Mouse (Mus musculus) forebrain, embryonic 11.5 days (tissue): ENCODE measurements around the gene Gng2. TPM values are rescaled to one million over a fixed set of nuclear protein-coding genes. Genes with fewer than 3 reads are reported as not detected.
"Not testable (repeated sequence)": the region's sequence is repeated elsewhere in the genome, so short reads cannot be mapped to it uniquely, and the experiment has no call there.

Experiments used
- ATAC-seq: fragments of 200-750 bp; cut with Nextera tagmentation; replicated peaks from 2 replicates; pipeline ENCODE4 v1.8.0; 2017; ENCODE audit warnings: moderate TSS enrichment; ENCODE audit not compliant: low FRiP score
- DNase-seq: peaks from one replicate; pipeline ENCODE4 v3.0.0-alpha.2; 2017; ENCODE audit warnings: low spot score
- H3K27ac ChIP-seq: fragments of 300-500 bp; sonication (generic); 2 replicates; pipeline ENCODE4 v1.5.1; 2014; ENCODE audit warnings: low read depth, low read length
- H3K27me3 ChIP-seq: fragments of 300-500 bp; sonication (generic); 2 replicates; pipeline ENCODE4 v1.6.1; 2014; ENCODE audit warnings: mild to moderate bottlenecking, low read length, mixed read lengths; ENCODE audit not compliant: control insufficient read depth, insufficient read depth
- H3K36me3 ChIP-seq: fragments of 300-500 bp; sonication (generic); 2 replicates; pipeline ENCODE4 v1.6.1; 2014; ENCODE audit warnings: mild to moderate bottlenecking, low read length, moderate library complexity, mixed read lengths; ENCODE audit not compliant: control insufficient read depth, insufficient read depth
- H3K4me1 ChIP-seq: fragments of 300-500 bp; sonication (generic); replicated peaks from 2 replicates; pipeline ENCODE4 v1.6.1; 2014; ENCODE audit warnings: low read length, mixed read lengths; ENCODE audit not compliant: control insufficient read depth, insufficient read depth
- H3K4me2 ChIP-seq: fragments of 300-500 bp; sonication (generic); 2 replicates; pipeline ENCODE4 v1.6.1; 2014; ENCODE audit warnings: low read depth, mild to moderate bottlenecking, low read length, moderate library complexity, mixed read lengths; ENCODE audit not compliant: severe bottlenecking
- H3K4me3 ChIP-seq: fragments of 300-500 bp; sonication (generic); 2 replicates; pipeline ENCODE4 v1.5.1; 2014; ENCODE audit warnings: low read depth, low read length
- H3K9ac ChIP-seq: fragments of 300-500 bp; sonication (generic); 2 replicates; pipeline ENCODE4 v1.6.1; 2014; ENCODE audit warnings: low read length
- H3K9me3 ChIP-seq: fragments of 300-500 bp; sonication (generic); 2 replicates; pipeline ENCODE4 v1.6.1; 2016; ENCODE audit warnings: low read length, mixed read lengths; ENCODE audit not compliant: control insufficient read depth
- WGBS: fragments of 180-500 bp; shearing (Covaris S2); extraction: QIAGEN DNeasy Blood & Tissue Kit; methylation state at CpG from one replicate; pipeline ENCODE4 v1.1.7; 2014; 5-methylcytosine and 5-hydroxymethylcytosine counted together
- polyA plus RNA-seq: library from polyadenylated mRNA; unstranded; fragments of >200 nt; fragmentation: Nextera tagmentation; extraction: Ambion mirVana; gene quantifications from 2 replicates; pipeline ENCODE4 v1.2.1, GENCODE M21; 2014

Gene Gng2
- polyA plus RNA-seq, 1 experiment from 2014 or later: 142 TPM

DNA sequence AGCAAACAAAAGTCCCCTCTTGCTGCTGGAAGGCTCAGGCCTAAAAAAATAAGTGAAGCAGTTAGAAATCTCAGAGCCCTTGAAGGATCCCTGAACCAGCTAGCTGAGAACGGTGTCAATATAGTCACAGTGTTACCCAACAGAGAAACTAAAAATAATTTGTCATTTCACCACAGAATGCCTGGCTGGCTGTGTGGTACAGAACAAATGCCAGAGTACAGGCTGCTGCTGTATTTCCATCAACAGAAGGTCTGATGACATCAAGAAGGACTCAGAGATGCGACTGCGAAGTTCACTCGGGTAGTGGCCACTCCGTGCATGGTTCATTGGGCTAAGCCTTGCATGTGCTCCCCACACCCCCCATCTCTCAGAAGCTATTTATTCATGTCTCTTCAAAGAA is 89.9 kb downstream of the Gng2 start:
- Histone ChIP-seq H3K27ac (no peak overlapping the region), H3K4me3 (no peak overlapping the region), H3K36me3 (peaks cover 3% of the 10 kb centered on the region; the same call in 1 of the 2 replicates), H3K27me3 (no peaks in the 10 kb centered on the region), H3K4me2 (no peak overlapping the region), H3K9ac (no peak overlapping the region), H3K9me3 (no peaks in the 10 kb centered on the region), H3K4me1 (no peaks in the 10 kb centered on the region)
- 93% methylated on average over 5 of the region's 5 CpGs for WGBS
- ATAC-seq (no peak), DNase-seq (no peak)

DNA sequence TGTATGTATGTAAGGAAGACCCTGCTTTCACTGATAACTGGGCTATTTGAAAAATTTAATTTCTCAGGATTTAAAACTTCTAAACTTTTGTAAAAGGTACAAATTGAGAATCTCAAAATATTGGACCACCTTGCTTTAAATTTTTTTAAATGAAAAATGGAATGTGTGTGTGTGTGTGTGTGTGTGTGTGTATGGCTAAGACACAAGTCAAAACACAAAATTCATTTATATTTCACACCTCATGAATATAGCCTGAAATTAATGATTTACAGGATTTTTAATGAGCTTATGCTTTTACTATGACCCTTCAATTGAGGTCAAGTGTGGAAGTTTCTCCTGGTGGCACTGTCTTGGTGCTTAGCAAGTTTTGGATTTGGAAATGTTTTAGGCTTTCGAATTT is 93.0 kb downstream of the Gng2 start:
- H3K36me3 ChIP-seq, H3K9me3 ChIP-seq, H3K27me3 ChIP-seq, H3K4me1 ChIP-seq, H3K4me2 ChIP-seq, H3K27ac ChIP-seq, ATAC-seq, H3K9ac ChIP-seq, DNase-seq, H3K4me3 ChIP-seq: not testable (repeated sequence)
- 88% methylated on average over 1 of the region's 1 CpGs for WGBS

DNA sequence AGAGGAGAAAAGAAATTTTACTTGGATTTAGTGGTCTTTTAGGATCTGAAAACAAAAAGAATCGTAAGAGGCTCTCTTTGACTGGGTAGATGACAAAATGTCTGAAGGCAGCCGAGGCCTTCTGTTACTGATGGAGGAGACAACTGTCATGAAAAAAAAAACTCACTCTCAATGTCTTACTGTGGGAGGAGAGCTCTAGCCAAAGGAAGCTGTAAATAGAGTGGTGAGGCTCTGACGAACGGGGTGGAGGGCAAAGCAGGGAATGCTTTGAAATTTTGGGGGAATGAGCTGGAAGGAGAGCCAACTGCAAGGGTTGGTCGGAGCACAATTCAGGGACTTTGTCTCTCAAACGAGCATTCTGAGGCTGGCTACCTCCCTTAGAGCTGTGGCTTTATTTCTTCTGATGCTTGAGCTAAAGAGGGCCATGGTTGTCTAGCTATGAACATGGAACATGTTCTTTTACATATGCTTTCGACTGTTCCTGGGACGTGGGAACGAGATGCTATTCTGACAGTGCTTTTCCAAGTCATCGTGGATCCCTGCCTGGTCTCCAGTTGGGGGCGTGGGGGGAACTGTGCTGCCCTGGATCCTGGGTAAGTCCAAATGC is 103.1 kb downstream of the Gng2 start:
- 82% methylated on average over 11 of the region's 11 CpGs for WGBS
- no peak overlapping the region for H3K9ac ChIP-seq
- ATAC-seq: no peak
- H3K4me3 ChIP-seq: no peak overlapping the region
- H3K4me1 ChIP-seq: no peaks in the 10 kb centered on the region
- H3K9me3 ChIP-seq: no peaks in the 10 kb centered on the region
- H3K27me3 ChIP-seq: no peaks in the 10 kb centered on the region
- H3K27ac ChIP-seq: no peak overlapping the region
- H3K36me3 ChIP-seq: no peaks in the 10 kb centered on the region
- no peak overlapping the region for H3K4me2 ChIP-seq
- no peak for DNase-seq

DNA sequence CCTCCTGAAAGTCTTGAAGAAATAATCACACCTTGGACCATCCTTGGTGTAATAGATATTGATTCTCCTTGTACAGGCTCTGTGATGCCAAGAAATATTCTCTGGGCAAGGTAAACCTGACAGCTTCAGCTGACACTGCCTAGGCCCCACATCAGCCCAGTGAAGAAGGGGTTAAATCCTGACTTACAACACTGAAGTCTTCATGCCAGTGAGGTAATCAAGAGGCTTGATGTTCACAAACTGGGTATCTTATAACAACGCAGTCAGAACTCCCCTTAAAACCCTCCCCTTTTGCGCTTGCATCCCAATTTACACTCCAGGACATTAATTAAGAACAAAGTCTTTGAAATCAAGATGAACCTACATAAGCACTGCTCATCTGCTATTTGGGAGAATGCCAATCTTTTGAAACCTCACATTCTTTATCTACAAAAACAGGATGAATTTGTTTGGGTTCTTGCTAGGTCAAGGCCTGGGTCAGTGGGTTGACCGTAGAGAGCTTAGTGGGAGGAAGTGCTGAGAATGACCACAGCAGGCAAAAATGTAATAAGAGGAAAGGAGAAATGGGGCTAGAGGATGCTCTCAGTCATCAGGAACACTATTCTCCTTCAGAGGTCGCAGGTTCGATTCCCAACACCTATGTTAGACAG is 110.0 kb downstream of the Gng2 start:
- no peak overlapping the region for H3K4me2 ChIP-seq
- ATAC-seq (no peak), DNase-seq (no peak)
- no peaks in the 10 kb centered on the region for H3K27me3 ChIP-seq
- H3K4me1 ChIP-seq: no peaks in the 10 kb centered on the region
- no peak overlapping the region for H3K9ac ChIP-seq
- H3K9me3 ChIP-seq: no peaks in the 10 kb centered on the region
- H3K27ac ChIP-seq: no peak overlapping the region
- H3K4me3 ChIP-seq: no peak overlapping the region
- 72% methylated on average over 5 of the region's 5 CpGs for WGBS
- H3K36me3 ChIP-seq: no peaks in the 10 kb centered on the region

DNA sequence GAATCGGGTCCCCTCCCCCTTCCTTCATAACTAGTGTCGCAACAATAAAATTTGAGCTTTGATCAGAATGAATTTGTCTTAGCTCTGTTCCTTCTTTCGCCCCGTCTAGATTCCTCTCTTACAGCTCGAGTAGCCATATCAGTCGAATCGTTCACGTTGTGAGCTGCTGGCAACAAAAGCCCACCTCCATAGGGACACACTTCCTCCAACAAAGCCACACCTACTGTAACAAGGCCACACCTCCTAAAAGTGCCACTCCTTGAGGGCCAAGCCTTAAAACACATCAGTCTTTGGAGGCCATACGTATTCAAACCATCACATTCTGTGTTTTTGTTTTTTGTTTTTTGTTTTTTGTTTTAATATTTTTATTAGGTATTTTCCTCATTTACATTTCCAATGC is 112.3 kb downstream of the Gng2 start:
- not testable (repeated sequence) for H3K4me1 ChIP-seq, H3K36me3 ChIP-seq, H3K27ac ChIP-seq, H3K9me3 ChIP-seq, H3K4me3 ChIP-seq, ATAC-seq, H3K4me2 ChIP-seq, H3K27me3 ChIP-seq, H3K9ac ChIP-seq, DNase-seq
- 95% methylated on average over 9 of the region's 9 CpGs for WGBS

DNA sequence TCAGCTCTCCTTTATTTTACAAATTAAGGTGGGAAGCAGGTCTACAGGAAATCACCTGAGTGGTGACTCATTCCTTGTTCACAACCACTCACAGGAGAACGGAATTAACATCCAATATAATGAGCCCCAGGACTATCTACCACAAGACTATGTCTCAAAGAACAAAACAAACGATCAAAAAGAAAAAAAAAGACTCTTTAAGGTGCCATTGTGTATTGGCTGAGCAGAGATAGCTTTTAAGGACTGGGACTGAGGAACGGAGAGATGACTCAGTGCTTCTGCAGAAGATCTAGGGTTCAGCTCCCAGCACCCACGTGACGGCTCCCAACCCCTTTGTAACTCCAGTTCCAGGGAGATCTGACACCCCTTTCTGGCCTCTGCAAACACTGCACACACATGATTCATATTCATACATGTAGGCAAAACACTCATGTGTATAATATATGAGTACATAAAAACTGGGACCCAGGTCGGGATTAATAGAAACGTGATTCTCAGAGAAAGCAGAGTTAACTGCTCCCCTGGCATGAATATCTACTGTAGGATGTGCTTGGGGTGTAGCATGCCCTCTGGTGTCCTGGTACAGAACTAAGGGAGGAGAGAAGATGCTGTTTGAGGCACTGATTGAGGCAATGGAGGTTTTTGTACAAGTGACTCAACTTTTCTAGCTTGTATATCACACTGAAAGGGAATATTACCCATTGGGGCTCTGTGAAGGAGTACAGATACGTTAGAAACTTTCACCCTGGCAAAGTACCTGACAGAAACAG is 115.9 kb downstream of the Gng2 start:
- no peak overlapping the region for H3K4me3 ChIP-seq
- H3K27ac ChIP-seq: no peak overlapping the region
- no peaks in the 10 kb centered on the region for H3K4me1 ChIP-seq
- no peak overlapping the region for H3K9ac ChIP-seq
- H3K9me3 ChIP-seq: no peaks in the 10 kb centered on the region
- no peak overlapping the region for H3K4me2 ChIP-seq
- ATAC-seq (no peak), DNase-seq (no peak)
- H3K27me3 ChIP-seq: no peaks in the 10 kb centered on the region
- no peaks in the 10 kb centered on the region for H3K36me3 ChIP-seq
- WGBS: 87% methylated on average over 8 of the region's 8 CpGs

DNA sequence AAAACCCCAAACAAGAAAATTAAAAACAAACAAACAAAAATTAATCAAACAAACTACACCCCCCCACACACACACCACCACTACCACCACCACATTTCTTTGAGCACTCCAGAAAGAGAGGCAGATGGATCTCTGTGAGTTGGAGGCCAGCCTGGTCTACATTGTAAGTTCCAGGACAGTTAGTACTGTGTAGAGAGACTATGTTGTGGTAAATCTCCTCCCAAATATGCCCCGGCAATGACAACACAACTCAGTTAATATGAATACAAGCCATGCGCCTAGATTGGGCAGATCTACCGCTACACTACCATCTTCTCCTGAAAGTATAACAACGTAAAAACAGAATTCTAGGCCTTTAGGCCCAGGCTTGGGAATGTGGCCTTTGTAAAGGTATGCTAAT is 117.1 kb downstream of the Gng2 start:
- Histone ChIP-seq H3K4me2 (no peak overlapping the region), H3K9me3 (no peaks in the 10 kb centered on the region), H3K27me3 (no peaks in the 10 kb centered on the region), H3K27ac (no peak overlapping the region), H3K4me3 (no peak overlapping the region), H3K4me1 (no peaks in the 10 kb centered on the region), H3K9ac (no peak overlapping the region), H3K36me3 (no peaks in the 10 kb centered on the region)
- WGBS: 94% methylated on average over 4 of the region's 4 CpGs
- no peak for DNase-seq
- no peak for ATAC-seq

DNA sequence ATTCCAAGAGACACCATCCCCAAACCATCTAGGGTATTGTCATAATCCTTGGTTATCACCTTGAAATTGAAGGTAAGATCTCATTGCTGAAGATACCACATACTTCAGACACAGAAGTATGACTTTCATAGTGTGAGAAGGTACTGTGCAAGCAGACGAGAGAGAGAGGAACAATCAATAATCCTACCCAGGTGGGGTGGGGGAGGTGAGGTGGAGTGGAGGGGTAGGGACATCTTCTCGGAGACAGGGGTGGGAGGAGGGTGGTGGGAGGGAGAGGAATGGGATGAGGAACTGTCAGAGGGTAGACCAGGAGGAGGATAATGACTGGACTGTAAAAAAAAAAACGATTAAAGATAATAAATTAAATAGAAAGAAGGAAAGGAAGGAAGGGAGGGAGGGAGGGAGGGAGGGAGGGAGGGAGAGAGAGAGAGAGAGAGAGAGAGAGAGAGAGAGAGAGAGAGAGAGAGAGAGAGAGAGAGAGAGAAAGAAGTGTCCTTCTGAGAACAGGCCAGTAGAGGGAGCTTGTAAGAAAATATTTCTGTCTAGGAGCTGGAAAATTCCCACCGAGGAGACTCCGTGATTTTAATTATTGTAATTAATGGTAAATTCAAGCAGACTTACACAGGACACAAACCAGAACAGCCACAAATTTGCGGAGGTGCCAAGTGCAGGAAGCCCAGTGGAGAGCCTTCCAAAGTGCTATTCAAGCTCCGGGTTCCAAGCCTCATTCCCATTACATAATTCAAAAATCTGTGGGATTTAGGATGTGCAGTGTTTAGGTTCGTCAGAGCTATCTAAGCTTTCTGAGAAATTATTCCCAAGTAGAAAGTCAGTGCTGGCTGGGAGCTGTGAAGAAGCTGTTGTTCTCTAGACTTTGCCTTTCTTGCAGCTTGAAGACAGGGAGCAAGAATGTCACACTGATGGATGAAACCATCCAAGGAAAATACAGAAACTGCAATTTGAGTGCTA is 118.3 kb downstream of the Gng2 start:
- DNase-seq: no peak
- no peaks in the 10 kb centered on the region for H3K9me3 ChIP-seq
- 59% methylated on average over 8 of the region's 8 CpGs for WGBS
- H3K4me1 ChIP-seq: no peaks in the 10 kb centered on the region
- no peak overlapping the region for H3K4me3 ChIP-seq
- no peak overlapping the region for H3K27ac ChIP-seq
- no peak overlapping the region for H3K4me2 ChIP-seq
- ATAC-seq: no peak
- H3K27me3 ChIP-seq: no peaks in the 10 kb centered on the region
- no peak overlapping the region for H3K9ac ChIP-seq
- H3K36me3 ChIP-seq: no peaks in the 10 kb centered on the region
